Mouse (Mus musculus): Measurements from ENCODE around the gene Rft1. TPM values are rescaled to one million over a fixed set of nuclear protein-coding genes. Genes with fewer than 3 reads are reported as not detected.

Gene Rft1
- total RNA-seq, 1 experiment from 2014 or later: 19.7 TPM

DNA sequence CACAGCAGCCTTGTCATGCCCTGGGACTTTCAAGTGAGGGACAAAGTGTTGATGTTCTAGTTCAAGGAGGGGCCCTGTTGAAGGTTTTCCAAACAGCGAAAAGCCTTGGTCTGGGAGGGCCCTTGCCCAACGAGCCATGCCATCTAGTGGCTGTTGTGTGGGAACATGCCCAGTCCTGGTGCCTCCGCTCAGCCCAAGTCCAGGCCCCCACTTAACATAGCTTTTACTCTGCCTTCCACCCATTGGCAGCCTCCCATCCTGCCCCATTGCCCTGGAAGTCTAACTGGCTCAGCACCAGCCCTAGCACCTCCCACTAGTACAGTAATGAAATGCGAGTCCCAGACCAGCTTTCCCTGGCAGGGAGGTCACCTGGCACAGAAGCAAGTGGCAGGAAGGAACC is 3.2 kb upstream of the Rft1 start:
- ATAC-seq (replicated peaks in 1 of 2; ENCODE audit: insufficient read depth in 1 of 2, low FRiP score in 2 of 2, low TSS enrichment in 1 of 2, low read depth in 1 of 2, poor library complexity in 2 of 2, severe bottlenecking in 2 of 2): peak; percentile 70 to 79

DNA sequence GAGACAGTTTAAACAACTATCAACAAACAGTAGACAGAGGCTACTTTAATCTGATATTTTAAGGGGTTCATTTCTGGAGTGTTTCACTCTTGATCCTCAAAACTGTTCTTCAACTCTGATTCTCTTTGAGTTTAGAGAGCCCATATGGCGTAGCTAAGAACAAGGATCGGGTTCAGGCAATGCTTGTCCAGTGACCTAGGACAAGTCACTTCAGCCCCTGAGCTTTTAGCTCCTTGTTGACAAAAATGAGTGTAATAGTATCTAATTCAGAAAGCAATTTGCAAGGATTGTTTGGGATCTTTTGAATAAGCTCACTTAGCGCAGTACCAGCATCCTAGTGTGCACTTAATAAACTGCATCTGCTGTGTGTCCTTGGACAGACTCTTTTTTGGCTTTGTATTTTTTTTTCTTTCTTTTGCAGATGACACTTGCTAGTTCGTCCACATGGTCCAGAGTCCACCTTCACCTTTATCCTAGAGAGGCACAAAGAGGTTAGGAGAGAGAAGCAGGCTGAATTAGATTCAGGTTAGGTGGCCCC is 600 bp downstream of the Rft1 start:
- ATAC-seq (replicated peaks in 1 of 2; ENCODE audit: insufficient read depth in 1 of 2, low FRiP score in 2 of 2, low TSS enrichment in 1 of 2, low read depth in 1 of 2, poor library complexity in 2 of 2, severe bottlenecking in 2 of 2): no peak

DNA sequence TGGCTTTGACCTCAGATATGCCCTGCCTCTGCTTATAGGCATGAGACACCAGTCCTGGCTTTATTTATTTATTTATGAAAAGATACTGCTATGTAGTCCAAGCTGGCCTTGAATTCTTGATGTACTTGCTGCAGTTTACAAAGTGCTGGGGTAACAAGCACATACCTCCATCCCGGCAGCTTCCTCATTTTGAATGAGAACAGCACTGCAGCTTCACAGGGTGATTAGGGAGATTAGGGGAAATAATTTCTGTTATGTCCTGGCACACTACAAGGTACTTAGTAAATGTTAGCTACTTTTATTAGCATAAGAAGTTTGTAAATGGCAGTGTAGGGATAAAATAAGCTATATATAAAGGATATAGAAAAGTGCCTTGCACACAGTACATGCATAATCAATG is 1.4 kb downstream of the Rft1 start:
- ATAC-seq (replicated peaks in 1 of 2; ENCODE audit: insufficient read depth in 1 of 2, low FRiP score in 2 of 2, low TSS enrichment in 1 of 2, low read depth in 1 of 2, poor library complexity in 2 of 2, severe bottlenecking in 2 of 2): peak in 1 of 2 experiments; percentile 43; a peak in 1 of 4 replicates

DNA sequence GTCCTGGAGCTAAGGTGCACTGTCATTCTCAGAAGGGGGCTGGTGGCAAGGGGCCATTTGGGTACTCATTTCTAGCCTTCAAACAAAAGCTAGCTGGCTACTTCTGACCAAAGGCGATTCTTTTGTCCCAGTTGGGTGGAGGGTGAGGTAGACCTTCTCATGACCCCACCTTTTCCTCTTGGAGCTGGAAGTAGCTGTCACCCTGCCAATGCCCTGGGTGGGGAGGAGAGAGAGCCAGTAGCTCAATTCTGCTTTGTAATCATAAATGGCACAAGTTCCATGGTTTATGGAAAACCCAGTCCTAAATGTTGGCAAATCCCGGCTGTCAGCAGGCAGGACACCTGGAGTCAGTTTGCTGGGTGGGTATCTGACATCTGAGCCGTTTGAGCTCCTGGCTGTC is 11.9 kb downstream of the Rft1 start:
- no peak for ATAC-seq (replicated peaks in 1 of 2; ENCODE audit: insufficient read depth in 1 of 2, low FRiP score in 2 of 2, low TSS enrichment in 1 of 2, low read depth in 1 of 2, poor library complexity in 2 of 2, severe bottlenecking in 2 of 2)

DNA sequence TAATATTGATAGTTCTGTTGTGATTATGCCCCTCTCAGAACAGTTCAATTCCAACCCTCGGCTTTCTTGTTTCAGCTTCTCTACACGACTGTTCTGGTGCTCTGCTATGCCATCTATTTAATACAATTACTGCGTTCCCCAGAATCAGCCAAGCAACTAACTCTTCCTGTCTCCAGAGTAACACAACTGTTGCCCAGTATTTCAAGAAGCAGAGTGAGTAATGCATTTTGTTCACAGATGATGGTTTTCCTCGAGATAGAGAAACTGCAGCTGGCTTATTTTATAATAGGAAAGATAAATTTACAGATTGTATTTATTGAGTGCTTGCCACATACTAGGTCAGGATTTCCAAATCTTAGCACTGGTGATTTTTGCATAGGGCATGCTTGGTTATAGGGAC is 12.4 kb downstream of the Rft1 start:
- no peak for ATAC-seq (replicated peaks in 1 of 2; ENCODE audit: insufficient read depth in 1 of 2, low FRiP score in 2 of 2, low TSS enrichment in 1 of 2, low read depth in 1 of 2, poor library complexity in 2 of 2, severe bottlenecking in 2 of 2)

DNA sequence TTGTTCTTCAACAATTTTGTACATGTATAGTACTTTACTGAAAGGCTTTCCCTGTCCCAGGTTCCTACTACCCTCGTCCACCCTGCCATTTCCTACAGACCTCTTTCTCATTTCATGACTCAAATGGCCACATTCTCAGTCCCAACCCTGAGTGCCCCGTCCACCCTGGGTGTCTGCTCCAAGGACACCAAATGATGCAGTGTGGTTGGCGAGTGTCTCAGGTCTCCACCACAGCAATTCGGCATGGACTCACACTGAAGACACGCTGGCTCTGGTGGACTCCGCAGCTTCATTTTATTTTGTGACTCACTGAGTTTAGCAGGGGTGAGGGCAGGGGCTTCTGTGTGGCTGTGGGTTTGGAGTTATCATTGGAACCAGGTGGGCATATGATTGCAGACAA is 16.0 kb downstream of the Rft1 start:
- no peak for ATAC-seq (replicated peaks in 1 of 2; ENCODE audit: insufficient read depth in 1 of 2, low FRiP score in 2 of 2, low TSS enrichment in 1 of 2, low read depth in 1 of 2, poor library complexity in 2 of 2, severe bottlenecking in 2 of 2)

DNA sequence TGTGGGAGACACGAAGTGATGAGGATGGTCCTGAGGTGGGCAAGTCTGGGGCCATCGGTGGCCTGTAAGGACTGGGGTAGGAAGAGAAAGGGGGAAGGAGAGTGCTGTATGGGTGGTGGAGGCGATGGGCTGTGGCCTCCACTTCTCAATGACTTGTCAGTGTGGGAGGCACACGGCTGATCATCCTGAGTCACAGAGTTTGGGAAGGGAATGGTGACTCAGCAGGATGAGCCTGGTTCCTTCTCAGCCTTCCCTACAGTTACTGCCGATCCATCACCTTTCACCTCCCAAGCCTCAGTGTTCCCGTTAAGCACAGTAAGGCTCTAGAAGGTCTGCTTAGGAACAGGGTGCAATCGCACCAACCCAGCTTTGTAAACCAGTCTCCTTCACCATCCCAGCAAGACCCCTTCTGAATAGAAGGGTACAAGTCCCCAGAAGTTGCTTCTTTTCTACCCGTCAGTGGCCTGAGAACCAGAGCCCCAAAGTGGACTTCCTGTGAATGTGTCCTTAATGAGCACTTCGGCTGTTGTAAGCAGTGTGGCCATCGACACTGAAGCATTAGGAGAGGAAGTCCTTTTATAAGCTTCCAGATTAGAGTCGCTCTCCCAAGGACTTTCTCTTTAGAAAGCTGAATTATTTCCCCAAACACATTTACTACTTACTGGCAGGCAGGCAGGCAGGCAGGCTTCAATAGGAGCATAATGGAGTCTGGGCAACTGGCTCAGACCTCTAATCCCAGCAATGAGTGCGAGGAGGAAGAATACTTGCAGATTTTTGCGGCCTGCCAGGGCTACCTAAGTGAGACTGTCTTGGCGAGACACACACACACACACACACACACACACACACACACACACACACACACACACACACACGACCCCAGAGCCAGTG is 17.2 kb downstream of the Rft1 start:
- ATAC-seq (replicated peaks in 1 of 2; ENCODE audit: insufficient read depth in 1 of 2, low FRiP score in 2 of 2, low TSS enrichment in 1 of 2, low read depth in 1 of 2, poor library complexity in 2 of 2, severe bottlenecking in 2 of 2): no peak

DNA sequence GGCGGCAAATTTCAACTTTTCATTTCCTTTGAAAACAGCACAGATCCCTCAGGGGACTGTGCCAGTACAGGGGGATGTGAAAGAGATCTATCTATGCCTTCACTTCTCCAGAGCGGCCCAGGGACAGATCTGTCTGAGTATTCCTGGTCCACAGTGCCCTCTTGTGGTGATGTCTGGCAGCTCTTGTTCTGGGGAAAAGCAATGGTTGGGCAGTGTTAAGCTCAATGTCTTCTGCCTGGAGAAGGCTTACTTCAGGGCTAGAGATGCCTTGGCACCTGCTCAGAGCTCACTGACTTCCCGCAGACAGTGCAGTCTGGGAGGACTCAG is 17.8 kb downstream of the Rft1 start:
- ATAC-seq (replicated peaks in 1 of 2; ENCODE audit: insufficient read depth in 1 of 2, low FRiP score in 2 of 2, low TSS enrichment in 1 of 2, low read depth in 1 of 2, poor library complexity in 2 of 2, severe bottlenecking in 2 of 2): peak; percentile 86 to 87

DNA sequence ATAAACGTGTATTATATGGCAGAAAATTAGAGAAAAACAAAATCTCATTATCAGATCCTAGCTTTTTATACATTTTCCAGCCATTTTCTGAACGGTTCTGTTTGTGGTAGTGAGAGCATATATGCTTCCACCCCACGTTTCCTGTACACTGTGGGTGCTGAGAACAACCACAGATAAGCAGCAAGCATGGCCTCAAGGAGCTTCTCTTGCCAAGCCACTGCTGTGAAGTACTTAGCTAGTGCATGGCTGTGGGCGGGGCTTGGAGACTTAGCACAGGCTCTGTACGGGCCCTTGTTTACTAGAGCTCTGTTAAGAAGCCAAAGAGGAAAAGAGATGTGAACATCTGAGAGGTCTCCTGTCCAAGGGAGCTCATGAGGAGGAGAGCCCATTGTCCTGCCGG is 20.8 kb downstream of the Rft1 start:
- ATAC-seq (replicated peaks in 1 of 2; ENCODE audit: insufficient read depth in 1 of 2, low FRiP score in 2 of 2, low TSS enrichment in 1 of 2, low read depth in 1 of 2, poor library complexity in 2 of 2, severe bottlenecking in 2 of 2): peak; percentile 59 to 70

DNA sequence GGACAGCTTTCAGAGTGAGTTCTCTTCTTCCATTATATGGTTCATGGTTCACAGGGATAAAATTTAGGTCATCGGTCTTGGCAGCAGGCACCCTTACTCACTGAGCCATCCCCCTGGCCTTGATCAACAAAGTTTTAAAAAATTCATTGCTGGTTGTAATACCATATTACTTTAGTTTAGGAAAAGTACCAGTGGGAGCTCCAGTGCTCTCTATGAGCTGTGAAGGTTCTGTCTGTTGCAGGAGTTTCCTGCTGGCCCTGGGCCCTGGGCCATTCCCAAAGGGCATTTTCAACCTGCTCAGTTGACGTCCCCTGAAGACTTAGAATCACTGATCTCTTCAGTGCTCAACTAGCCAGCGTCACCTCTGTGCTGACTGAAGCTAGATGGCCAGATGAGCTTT is 28.0 kb downstream of the Rft1 start:
- no peak for ATAC-seq (replicated peaks in 1 of 2; ENCODE audit: insufficient read depth in 1 of 2, low FRiP score in 2 of 2, low TSS enrichment in 1 of 2, low read depth in 1 of 2, poor library complexity in 2 of 2, severe bottlenecking in 2 of 2)

DNA sequence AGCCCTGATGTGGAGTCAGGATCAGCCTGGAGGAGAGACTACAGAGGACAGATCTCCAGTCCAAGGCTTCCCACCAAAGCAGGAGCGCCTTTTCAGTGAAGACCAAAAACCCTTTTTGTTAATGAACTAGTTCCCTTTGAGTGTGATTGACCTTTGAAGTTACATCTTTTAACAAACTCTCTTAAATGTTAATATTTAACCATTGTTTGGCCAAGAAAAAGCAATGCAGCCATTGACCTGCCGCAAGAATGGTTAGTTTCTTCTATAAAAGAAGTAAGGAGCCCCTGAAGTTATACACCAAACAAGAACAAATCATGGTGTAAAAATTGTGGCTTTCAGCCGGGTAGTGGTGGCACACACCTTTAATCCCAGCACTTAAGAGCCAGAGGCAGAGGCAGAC is 36.5 kb downstream of the Rft1 start:
- ATAC-seq (replicated peaks in 1 of 2; ENCODE audit: insufficient read depth in 1 of 2, low FRiP score in 2 of 2, low TSS enrichment in 1 of 2, low read depth in 1 of 2, poor library complexity in 2 of 2, severe bottlenecking in 2 of 2): no peak

DNA sequence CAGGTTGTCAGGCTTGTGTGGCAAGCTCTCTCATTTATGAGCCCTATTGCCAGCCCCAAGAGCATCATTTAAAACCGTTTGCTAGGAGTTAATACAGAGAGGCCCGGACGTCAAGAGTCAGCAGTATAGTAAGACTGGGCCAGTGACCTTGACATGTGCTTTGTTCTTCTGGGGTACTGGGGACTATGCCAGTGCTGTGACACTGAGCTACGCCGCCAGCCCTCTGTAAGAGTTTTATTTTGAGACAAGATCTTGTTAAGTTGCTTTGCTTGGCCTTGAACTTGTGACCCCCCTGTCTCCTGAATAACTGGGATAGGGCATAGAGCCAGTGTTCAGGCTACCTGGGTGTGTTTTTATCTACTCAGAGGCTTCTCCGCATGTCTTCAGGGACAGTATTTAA is 38.3 kb downstream of the Rft1 start:
- ATAC-seq (replicated peaks in 1 of 2; ENCODE audit: insufficient read depth in 1 of 2, low FRiP score in 2 of 2, low TSS enrichment in 1 of 2, low read depth in 1 of 2, poor library complexity in 2 of 2, severe bottlenecking in 2 of 2): no peak

DNA sequence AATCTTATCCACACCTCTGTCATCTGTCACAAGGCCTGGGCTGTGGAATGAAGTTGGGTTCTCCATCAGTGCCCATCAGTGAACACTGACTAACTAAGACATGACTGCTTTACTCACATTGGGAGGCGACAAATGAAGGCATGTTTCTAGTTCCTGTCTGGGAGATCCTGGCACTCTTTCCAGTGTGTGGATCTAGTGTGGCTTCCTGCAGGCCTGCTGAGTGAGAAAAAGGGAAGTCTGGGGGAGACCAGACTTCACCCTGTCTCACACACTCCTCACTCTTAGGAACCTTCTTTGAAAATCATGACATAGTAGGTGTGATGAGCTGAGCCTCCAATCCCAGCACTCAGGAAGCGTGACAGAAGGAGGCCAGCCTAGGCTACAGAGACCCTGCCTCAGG is 40.6 kb downstream of the Rft1 start:
- ATAC-seq (replicated peaks in 1 of 2; ENCODE audit: insufficient read depth in 1 of 2, low FRiP score in 2 of 2, low TSS enrichment in 1 of 2, low read depth in 1 of 2, poor library complexity in 2 of 2, severe bottlenecking in 2 of 2): peak; percentile 71 to 85

DNA sequence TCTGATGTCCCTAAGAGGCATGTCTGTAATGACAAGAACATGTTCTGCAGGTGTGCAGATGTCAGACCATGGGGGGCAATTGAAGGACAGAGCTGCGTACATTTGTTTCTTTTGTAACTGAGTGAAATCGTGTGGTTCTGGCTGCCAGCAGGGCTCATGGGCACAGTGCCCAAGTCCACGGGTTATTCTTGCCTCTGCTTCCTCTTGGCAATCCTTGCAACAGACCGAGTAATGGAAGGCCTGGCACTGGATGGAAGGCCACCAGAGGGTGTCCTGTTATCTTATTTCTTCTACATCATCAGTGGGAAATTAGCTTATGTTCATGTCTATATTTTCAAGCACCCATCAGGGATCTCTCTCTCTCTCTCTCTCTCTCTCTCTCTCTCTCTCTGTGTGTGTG is 41.4 kb downstream of the Rft1 start:
- peak; percentile 63 to 80 for ATAC-seq (replicated peaks in 1 of 2; ENCODE audit: insufficient read depth in 1 of 2, low FRiP score in 2 of 2, low TSS enrichment in 1 of 2, low read depth in 1 of 2, poor library complexity in 2 of 2, severe bottlenecking in 2 of 2)

DNA sequence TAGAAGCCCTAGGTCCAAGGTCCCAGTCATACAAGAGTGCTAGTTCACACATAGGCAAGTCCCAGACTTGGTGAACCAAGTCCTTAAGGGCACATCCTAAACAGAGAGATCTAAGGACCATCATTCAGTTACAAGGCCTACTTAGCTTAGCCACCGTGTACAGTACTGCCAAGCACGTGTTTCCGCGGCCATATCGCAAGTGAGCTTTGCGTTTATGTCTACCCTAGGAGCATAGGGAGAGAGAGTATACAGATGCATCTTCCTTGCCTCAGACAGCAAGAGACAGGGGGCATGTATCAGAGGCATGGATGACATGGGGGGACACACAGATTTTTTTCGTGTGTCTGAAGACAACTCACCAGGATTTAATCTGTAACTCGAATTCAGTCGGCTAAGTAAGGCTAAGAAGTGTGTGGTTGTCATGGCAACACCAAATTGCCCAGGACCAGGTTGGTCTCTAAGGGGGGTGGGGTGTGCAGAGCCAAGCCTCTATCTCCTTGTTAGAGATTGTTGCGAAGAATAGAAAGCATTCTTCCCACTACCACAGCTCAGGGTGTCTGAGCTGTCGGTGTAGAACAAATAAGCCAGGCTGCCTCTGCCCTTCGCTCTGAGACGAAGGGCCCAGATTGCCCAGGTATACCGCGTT is 43.4 kb downstream of the Rft1 start:
- no peak for ATAC-seq (replicated peaks in 1 of 2; ENCODE audit: insufficient read depth in 1 of 2, low FRiP score in 2 of 2, low TSS enrichment in 1 of 2, low read depth in 1 of 2, poor library complexity in 2 of 2, severe bottlenecking in 2 of 2)

DNA sequence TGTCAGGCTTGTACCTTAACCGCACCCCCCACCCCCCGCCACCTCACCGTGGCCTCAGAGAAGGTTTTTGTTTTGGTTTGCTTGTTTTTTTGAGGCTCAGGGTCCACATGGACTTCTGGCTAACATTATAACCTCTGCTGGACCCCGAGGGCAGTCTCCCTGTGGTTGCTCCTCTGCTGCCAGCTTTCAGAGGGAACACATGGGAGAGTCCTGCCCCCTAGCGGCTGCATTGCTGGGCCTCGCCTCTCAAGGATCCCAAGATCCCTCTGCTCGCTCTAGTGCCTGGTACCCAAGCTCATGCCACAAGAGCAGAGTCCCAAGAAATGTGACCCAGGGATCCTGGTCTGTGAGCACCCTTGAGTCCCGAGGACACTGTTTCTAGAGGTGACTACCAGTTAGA is 45.5 kb downstream of the Rft1 start:
- ATAC-seq (replicated peaks in 1 of 2; ENCODE audit: insufficient read depth in 1 of 2, low FRiP score in 2 of 2, low TSS enrichment in 1 of 2, low read depth in 1 of 2, poor library complexity in 2 of 2, severe bottlenecking in 2 of 2): peak; percentile 38 to 57; a peak in 2 of 4 replicates

DNA sequence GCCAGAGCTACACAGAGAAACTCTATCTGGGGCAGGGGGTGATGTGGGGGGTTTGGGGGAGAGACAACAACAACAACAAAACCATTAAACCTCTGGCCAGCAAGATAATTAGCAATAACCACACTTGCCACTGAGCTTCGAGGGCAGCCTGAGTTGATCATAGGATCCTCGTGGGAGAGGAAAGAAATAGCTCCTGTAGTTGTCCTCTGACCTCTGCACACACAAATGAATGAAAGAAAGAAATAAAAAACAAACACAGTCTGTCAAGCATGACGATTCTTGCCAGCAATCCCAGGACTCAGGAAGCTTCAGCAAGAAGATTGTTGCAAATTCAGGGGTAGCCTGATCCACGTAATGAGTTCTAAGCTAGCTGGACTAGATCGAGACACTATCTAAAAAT is 48.4 kb downstream of the Rft1 start:
- ATAC-seq (replicated peaks in 1 of 2; ENCODE audit: insufficient read depth in 1 of 2, low FRiP score in 2 of 2, low TSS enrichment in 1 of 2, low read depth in 1 of 2, poor library complexity in 2 of 2, severe bottlenecking in 2 of 2): no peak

DNA sequence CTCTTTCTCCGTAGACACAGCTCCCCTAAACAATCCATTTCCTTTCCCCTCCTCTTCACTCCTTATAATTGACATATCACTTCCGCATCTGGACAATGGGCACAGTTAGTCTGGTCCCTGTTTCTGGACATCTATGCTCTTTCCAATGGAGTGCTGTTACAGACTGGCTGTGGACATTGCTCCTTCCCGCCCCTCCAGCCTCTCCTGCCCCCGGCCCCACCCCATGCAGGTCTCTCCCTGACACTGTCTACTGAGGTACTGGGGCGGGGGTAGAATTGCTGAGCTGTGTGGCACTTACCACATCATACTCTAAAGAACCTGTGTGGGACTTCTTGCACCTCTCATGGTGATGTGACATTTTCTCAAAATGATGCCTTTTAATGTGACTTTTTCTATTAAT is 48.9 kb downstream of the Rft1 start:
- ATAC-seq (replicated peaks in 1 of 2; ENCODE audit: insufficient read depth in 1 of 2, low FRiP score in 2 of 2, low TSS enrichment in 1 of 2, low read depth in 1 of 2, poor library complexity in 2 of 2, severe bottlenecking in 2 of 2): no peak

Data from hematopoietic stem cell, adult 5-6 weeks (primary cell).